Mouse (Mus musculus): ENCODE results near the gene Ctxn1. TPM values are rescaled to one million over a fixed set of nuclear protein-coding genes. Genes with fewer than 3 reads are reported as not detected.

The Ctxn1 gene
- total and polyA plus RNA-seq, 3 experiments: 0.58 to 5.6 TPM; not detected in 1

Other genes with a start within 250 kb of the Ctxn1 start
- gene Cd209f, start 153.4 kb downstream of the Ctxn1 start, total RNA-seq (2012; rRNA removed): not detected in 2 replicates
- gene Cd209f, start 153.4 kb downstream of the Ctxn1 start, polyA plus RNA-seq (2012; ENCODE audit: insufficient read depth in 1 of 2, insufficient read length in 2 of 2, low read depth in 1 of 2, low replicate concordance in 2 of 2, missing spikeins in 1 of 2): not detected
- not detected in 2 replicates for gene Cd209g, start 125.2 kb downstream of the Ctxn1 start, total RNA-seq (2012; rRNA removed)
- gene Cd209g, start 125.2 kb downstream of the Ctxn1 start, polyA plus RNA-seq (2012; ENCODE audit: insufficient read depth in 1 of 2, insufficient read length in 2 of 2, low read depth in 1 of 2, low replicate concordance in 2 of 2, missing spikeins in 1 of 2): not detected
- gene Evi5l, start 92.7 kb downstream of the Ctxn1 start, total RNA-seq (2012; rRNA removed): 3.2 and 4.5 TPM in 2 replicates
- 10 to 100 TPM in 1 of 2 experiments, not detected in 1; 10.8 TPM for gene Evi5l, start 92.7 kb downstream of the Ctxn1 start, polyA plus RNA-seq (2012; ENCODE audit: insufficient read depth in 1 of 2, insufficient read length in 2 of 2, low read depth in 1 of 2, low replicate concordance in 2 of 2, missing spikeins in 1 of 2)
- gene Prr36, start 41.8 kb downstream of the Ctxn1 start, total RNA-seq (2012; rRNA removed): 0.03 and 0.08 TPM in 2 replicates
- gene Prr36, start 41.8 kb downstream of the Ctxn1 start, polyA plus RNA-seq (2012; ENCODE audit: insufficient read depth in 1 of 2, insufficient read length in 2 of 2, low read depth in 1 of 2, low replicate concordance in 2 of 2, missing spikeins in 1 of 2): under 1 TPM in 1 of 2 experiments, not detected in 1; 0.58 TPM
- 0.35 and 0.49 TPM in 2 replicates for gene Lrrc8e, start 32.4 kb downstream of the Ctxn1 start, total RNA-seq (2012; rRNA removed)
- gene Lrrc8e, start 32.4 kb downstream of the Ctxn1 start, polyA plus RNA-seq (2012; ENCODE audit: insufficient read depth in 1 of 2, insufficient read length in 2 of 2, low read depth in 1 of 2, low replicate concordance in 2 of 2, missing spikeins in 1 of 2): under 1 TPM in 1 of 2 experiments, not detected in 1; 0.36 TPM
- gene Map2k7, start 20.5 kb downstream of the Ctxn1 start, total RNA-seq (2012; rRNA removed): 25.8 and 26.3 TPM in 2 replicates
- 100 to 1,000 TPM in 1 of 2 experiments, not detected in 1; 115 TPM for gene Map2k7, start 20.5 kb downstream of the Ctxn1 start, polyA plus RNA-seq (2012; ENCODE audit: insufficient read depth in 1 of 2, insufficient read length in 2 of 2, low read depth in 1 of 2, low replicate concordance in 2 of 2, missing spikeins in 1 of 2)
- gene Gm49320, start 20.4 kb downstream of the Ctxn1 start, total RNA-seq (2012; rRNA removed): not detected in 2 replicates
- gene Gm49320, start 20.4 kb downstream of the Ctxn1 start, polyA plus RNA-seq (2012; ENCODE audit: insufficient read depth in 1 of 2, insufficient read length in 2 of 2, low read depth in 1 of 2, low replicate concordance in 2 of 2, missing spikeins in 1 of 2): 1 to 10 TPM in 1 of 2 experiments, not detected in 1; 2.0 TPM
- gene Tgfbr3l, start 11.1 kb downstream of the Ctxn1 start, total RNA-seq (2012; rRNA removed): 2.2 TPM in 2 replicates
- 10 to 100 TPM in 1 of 2 experiments, not detected in 1; 14.2 TPM for gene Tgfbr3l, start 11.1 kb downstream of the Ctxn1 start, polyA plus RNA-seq (2012; ENCODE audit: insufficient read depth in 1 of 2, insufficient read length in 2 of 2, low read depth in 1 of 2, low replicate concordance in 2 of 2, missing spikeins in 1 of 2)
- 23.9 and 24.2 TPM in 2 replicates for gene Snapc2, start 6.2 kb downstream of the Ctxn1 start, total RNA-seq (2012; rRNA removed)
- gene Snapc2, start 6.2 kb downstream of the Ctxn1 start, polyA plus RNA-seq (2012; ENCODE audit: insufficient read depth in 1 of 2, insufficient read length in 2 of 2, low read depth in 1 of 2, low replicate concordance in 2 of 2, missing spikeins in 1 of 2): 10 to 100 TPM in 1 of 2 experiments, not detected in 1; 46.2 TPM
- 147 and 174 TPM in 2 replicates for gene Timm44, start 16.6 kb upstream of the Ctxn1 start, total RNA-seq (2012; rRNA removed)
- gene Timm44, start 16.6 kb upstream of the Ctxn1 start, polyA plus RNA-seq (2012; ENCODE audit: insufficient read depth in 1 of 2, insufficient read length in 2 of 2, low read depth in 1 of 2, low replicate concordance in 2 of 2, missing spikeins in 1 of 2): 100 to 1,000 TPM in 1 of 2 experiments, not detected in 1; 199 TPM
- gene Ccl25, start 65.9 kb upstream of the Ctxn1 start, total RNA-seq (2012; rRNA removed): 25.0 and 32.2 TPM in 2 replicates
- gene Ccl25, start 65.9 kb upstream of the Ctxn1 start, polyA plus RNA-seq (2012; ENCODE audit: insufficient read depth in 1 of 2, insufficient read length in 2 of 2, low read depth in 1 of 2, low replicate concordance in 2 of 2, missing spikeins in 1 of 2): 10 to 100 TPM in 1 of 2 experiments, not detected in 1; 33.8 TPM
- gene Elavl1, start 66.1 kb upstream of the Ctxn1 start, total RNA-seq (2012; rRNA removed): 64.2 and 76.9 TPM in 2 replicates
- gene Elavl1, start 66.1 kb upstream of the Ctxn1 start, polyA plus RNA-seq (2012; ENCODE audit: insufficient read depth in 1 of 2, insufficient read length in 2 of 2, low read depth in 1 of 2, low replicate concordance in 2 of 2, missing spikeins in 1 of 2): 10 to 100 TPM in 1 of 2 experiments, not detected in 1; 77.4 TPM
- gene Cers4, start 233.8 kb upstream of the Ctxn1 start, total RNA-seq (2012; rRNA removed): 7.8 and 10.1 TPM in 2 replicates
- 1 to 10 TPM in 1 of 2 experiments, not detected in 1; 7.2 TPM for gene Cers4, start 233.8 kb upstream of the Ctxn1 start, polyA plus RNA-seq (2012; ENCODE audit: insufficient read depth in 1 of 2, insufficient read length in 2 of 2, low read depth in 1 of 2, low replicate concordance in 2 of 2, missing spikeins in 1 of 2)

Data from MEL (cell line).